Mouse (Mus musculus) erythroblast, embryonic 14.5 days (primary cell): Measurements from ENCODE around the gene Med8.

Experiments
- GATA1 ChIP-seq: IDR thresholded peaks from 2 replicates; pipeline ENCODE4 v1.6.1; 2012; ENCODE audit warnings: low read length, inconsistent platforms, mixed read lengths
- TAL1 ChIP-seq: IDR thresholded peaks from 3 replicates; pipeline ENCODE4 v1.6.1; 2012; ENCODE audit warnings: low read length, inconsistent platforms, mixed read lengths

GRCm38 (mm10) chr4:118364641-118365040 is 44.5 kb upstream of the Med8 start:
- TF ChIP-seq TAL1 (no peak), GATA1 (no peak)
